Mouse (Mus musculus) olfactory bulb, adult 2 months (tissue): ENCODE data around the gene Mtm1. TPM values are rescaled to one million over a fixed set of nuclear protein-coding genes. Genes with fewer than 3 reads are reported as not detected.

Experiments
- H3K27ac ChIP-seq: fragments of 200-500 bp; 2 replicates; pipeline ENCODE4 v1.5.1; 2012; ENCODE audit warnings: low read depth, low read length; ENCODE audit not compliant: insufficient read depth
- H3K4me1 ChIP-seq: fragments of 200-500 bp; 2 replicates; pipeline ENCODE4 v1.6.1; 2012; ENCODE audit warnings: low read length; ENCODE audit not compliant: control insufficient read depth, insufficient read depth
- H3K4me3 ChIP-seq: fragments of 200-500 bp; 2 replicates; pipeline ENCODE4 v1.5.1; 2012; ENCODE audit warnings: mild to moderate bottlenecking, low read depth, low read length, moderate library complexity; ENCODE audit not compliant: insufficient read depth
- CTCF ChIP-seq: fragments of 200-500 bp; IDR thresholded peaks from 2 replicates; pipeline ENCODE4 v1.5.1; 2012; ENCODE audit warnings: low read depth, mild to moderate bottlenecking, low read length, moderate library complexity; ENCODE audit not compliant: insufficient read depth
- POLR2A ChIP-seq: fragments of 200-500 bp; IDR thresholded peaks from 2 replicates; pipeline ENCODE4 v1.6.1; 2012; ENCODE audit warnings: mild to moderate bottlenecking, low read depth, low read length, moderate library complexity; ENCODE audit not compliant: insufficient read depth
- WGBS: fragments of 180-500 bp; shearing (Covaris S2); methylation state at CpG from one replicate; pipeline ENCODE4 v1.1.7; 2018; 5-methylcytosine and 5-hydroxymethylcytosine counted together
- polyA plus RNA-seq: library from polyadenylated mRNA; stranded (reverse); fragments of >200 nt; gene quantifications from 2 replicates; pipeline ENCODE4 v1.2.4, GENCODE M21; 2012; ENCODE audit warnings: low replicate concordance; ENCODE audit not compliant: missing spikeins, insufficient read depth, insufficient read length

Gene Mtm1
- polyA plus RNA-seq, 1 experiment = not detected

DNA sequence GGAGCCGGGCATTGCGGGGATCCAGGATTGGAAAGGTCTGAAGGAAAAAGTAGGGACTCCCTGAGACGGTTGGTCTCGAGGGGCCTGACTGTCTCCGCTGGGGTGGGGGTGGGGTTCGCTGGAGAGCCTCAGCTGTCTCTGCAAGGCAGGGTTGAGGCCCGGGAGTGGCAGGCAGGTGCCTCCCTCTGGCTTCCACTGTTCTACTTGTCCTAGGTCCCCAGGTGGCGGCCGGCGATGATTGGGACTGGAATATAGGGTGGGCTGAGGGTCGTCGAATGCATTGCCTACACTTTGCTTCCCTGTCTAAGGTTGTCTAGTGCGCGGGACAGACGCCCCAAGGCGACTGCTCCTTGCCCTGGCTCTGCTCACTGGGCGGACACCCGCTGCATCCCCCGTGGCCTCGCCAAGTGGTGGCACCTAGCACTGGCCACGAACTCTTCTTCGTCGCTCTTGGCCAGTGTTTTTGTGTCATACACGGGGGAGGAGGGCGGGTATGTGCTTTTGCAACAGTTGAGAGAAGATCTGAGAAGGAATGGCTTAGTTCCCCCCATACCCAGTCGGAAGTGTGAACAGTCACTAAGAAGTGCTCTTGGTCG is 4.6 kb downstream of the Mtm1 start:
- TF ChIP-seq POLR2A = no peak
- TF ChIP-seq CTCF = no peak
- Histone ChIP-seq H3K27ac (no peak overlapping the region), H3K4me3 (peak overlapping the region; percentile 55), H3K4me1 (no peaks in the 10 kb centered on the region)
- WGBS = 14% methylated on average over 27 of the region's 27 CpGs

DNA sequence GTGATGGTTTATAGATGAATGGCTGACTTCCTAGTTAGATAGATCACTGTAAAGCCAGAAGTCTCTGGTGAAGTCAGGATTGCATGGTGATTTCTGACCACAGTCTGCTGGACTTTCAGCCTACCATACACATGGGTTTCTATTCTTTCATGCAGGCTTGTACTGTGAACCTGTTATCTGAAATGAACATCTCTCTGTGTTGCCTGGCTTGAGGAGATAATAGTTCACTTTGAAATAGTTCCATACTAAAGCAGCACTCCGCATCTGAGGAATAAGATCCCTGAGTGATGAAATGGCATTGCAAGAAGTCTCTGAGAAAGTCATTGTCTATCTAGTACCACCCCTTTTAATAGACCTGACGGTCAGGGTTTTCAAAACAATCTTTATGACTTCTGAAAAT is 6.3 kb downstream of the Mtm1 start:
- TF ChIP-seq CTCF = no peak
- no peak for TF ChIP-seq POLR2A
- H3K27ac ChIP-seq = no peak overlapping the region
- H3K4me1 ChIP-seq = peaks cover 2% of the 10 kb centered on the region; the same call in 1 of the 2 replicates
- WGBS = 94% methylated on average over 2 of the region's 2 CpGs
- no peak overlapping the region for H3K4me3 ChIP-seq

DNA sequence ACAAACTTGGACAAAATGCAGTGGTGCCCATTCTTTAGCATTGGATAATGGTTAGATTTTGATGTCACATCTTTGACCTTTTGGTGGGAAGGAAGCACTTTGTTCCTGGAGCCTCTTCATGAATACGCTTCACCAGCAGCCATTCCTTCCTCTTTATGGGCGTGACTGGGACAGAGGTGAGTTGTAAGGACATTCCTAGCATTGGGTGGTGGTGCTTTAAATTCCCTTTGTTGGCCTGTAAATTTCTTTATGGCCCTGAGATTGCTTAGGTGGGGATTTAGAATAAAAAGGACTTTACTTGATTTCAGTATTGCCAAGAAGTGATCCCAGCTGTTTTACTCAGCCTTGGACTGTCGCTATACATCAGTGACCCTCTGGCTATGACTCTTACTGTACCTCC is 8.3 kb downstream of the Mtm1 start:
- 89% methylated on average over 3 of the region's 3 CpGs for WGBS
- H3K4me1 ChIP-seq = peaks cover 2% of the 10 kb centered on the region; the same call in 1 of the 2 replicates
- TF ChIP-seq POLR2A = no peak
- TF ChIP-seq CTCF = no peak
- H3K4me3 ChIP-seq = no peak overlapping the region
- no peak overlapping the region for H3K27ac ChIP-seq

DNA sequence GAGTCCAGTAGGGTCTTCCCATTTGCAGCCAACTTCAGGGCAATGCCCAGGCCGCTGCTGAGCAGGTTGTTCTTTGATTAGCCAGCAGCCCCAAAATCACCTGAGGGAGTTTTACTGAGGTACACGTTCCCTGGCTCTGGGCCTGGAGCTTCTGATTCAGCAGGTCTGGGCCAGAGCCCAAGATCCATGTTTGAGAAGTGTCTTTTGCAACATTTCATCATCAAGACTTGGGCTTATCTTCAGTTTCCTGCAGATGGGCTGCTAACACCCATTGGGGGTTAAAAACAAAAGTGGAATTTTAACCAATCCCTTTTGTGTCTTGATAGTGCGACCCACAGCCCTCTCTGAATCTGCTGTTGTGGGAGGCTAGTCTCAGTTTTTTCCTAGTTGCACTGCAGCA is 10.3 kb downstream of the Mtm1 start:
- 63% methylated on average over 3 of the region's 3 CpGs for WGBS
- no peak overlapping the region for H3K27ac ChIP-seq
- no peak for TF ChIP-seq POLR2A
- TF ChIP-seq CTCF = no peak

DNA sequence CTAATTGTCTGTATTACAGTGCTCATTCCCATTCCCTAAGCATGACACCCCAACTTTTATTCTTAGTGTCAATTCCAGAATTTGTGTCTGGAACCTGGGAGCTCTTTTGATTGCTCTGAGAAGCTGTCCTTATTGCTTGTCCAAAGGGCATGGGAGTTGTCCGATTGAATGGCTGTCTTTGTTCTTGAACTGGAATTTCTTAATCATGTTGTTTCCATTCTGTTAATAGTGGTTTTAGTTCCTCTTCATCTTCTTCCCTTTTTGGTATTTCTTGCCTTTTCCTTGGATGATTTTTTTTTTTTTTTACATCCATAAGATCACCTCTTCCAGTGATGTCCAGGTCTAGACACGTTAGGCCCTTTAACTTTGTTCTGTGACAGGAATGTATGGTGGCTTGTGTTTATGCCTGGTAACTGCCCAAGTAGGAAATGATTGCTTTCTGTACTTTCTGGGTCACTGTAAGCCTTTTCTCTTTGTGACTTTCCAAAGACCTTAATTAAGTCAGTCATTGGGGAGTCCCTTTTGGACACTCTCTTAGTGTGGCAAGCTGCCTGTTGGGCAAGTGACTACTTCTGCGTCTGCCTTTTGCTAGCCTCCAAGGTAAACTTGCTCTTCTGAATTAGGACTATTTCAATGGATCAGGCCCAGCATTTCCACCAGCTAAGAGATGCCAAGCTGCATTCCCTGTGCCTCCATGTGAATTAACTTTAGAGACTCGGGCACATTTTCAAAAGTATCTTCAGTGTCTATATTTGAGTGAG is 12.3 kb downstream of the Mtm1 start:
- peaks cover 2% of the 10 kb centered on the region; the same call in 1 of the 2 replicates for H3K4me1 ChIP-seq
- no peak overlapping the region for H3K27ac ChIP-seq
- WGBS = 59% methylated on average over 4 of the region's 4 CpGs
- TF ChIP-seq CTCF (no peak), POLR2A (no peak)
- no peak overlapping the region for H3K4me3 ChIP-seq

More for the DNA sequence above, 10.3 kb downstream of the Mtm1 start:
- H3K4me3 ChIP-seq = no peak overlapping the region
- peaks cover 2% of the 10 kb centered on the region; the same call in 1 of the 2 replicates for H3K4me1 ChIP-seq

DNA sequence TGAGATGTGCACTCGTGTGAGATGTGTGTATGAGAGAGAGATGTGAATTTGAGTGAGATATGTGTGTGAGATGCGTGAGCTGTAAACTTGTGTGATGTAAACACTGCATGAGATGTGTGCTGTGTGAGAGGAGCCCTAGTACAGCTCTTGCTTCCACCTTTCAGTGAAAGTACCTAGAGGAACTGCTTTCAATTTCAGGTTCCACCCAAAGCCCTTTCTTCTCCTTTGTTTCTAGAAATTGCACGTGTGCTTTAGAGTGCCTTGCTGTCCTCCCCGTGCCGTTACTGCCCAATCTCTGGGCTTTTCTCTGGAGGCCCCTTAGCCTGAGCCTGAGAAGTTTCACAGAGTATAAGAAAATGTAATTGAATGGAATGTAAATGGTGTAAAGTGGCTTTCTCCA is 16.3 kb downstream of the Mtm1 start:
- no peak for TF ChIP-seq POLR2A
- TF ChIP-seq CTCF = no peak
- Histone ChIP-seq H3K4me3 (no peak overlapping the region), H3K27ac (no peak overlapping the region), H3K4me1 (no peaks in the 10 kb centered on the region)
- 82% methylated on average over 5 of the region's 5 CpGs for WGBS

DNA sequence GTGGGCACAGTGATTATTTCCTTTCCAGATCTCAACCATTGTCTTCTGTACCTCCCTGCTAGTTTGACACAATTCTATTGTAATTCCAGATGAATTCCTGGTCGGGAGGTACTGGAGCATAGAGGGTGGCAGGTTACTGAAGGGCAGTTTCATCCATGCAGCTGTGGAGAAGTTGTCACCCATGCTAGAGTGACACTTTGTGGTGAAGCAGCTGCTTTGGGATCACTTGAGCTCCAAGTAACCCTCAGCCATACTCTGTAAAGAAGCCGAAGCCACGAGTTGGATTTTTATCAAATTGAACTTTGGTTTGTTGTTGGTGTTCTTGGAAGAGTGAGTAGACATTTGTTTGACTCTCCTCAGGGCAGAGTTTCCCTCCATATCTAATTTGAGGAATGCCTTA is 17.6 kb downstream of the Mtm1 start:
- H3K27ac ChIP-seq = no peak overlapping the region
- no peak overlapping the region for H3K4me3 ChIP-seq
- no peak for TF ChIP-seq POLR2A
- TF ChIP-seq CTCF = no peak
- no peaks in the 10 kb centered on the region for H3K4me1 ChIP-seq
- 65% methylated on average over 3 of the region's 3 CpGs for WGBS

DNA sequence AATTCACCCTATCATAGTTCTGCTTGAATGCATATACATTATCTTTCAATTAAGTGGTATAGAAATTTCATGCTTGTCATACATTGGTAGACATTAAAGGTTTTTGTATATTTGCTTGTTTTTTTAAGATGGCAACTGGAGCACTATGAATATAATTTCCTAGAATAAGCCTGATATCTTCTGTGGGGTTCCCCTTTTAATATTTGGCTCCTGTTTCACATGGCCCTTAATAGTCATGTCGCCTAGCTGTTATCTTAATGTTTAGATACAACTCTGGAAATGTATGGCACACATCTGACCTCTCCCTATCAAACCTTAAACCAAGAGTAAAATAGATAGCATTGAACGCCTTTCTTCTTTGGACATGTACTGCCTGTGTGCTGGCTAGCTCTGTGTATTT is 20.3 kb downstream of the Mtm1 start:
- Histone ChIP-seq H3K27ac (no peak overlapping the region), H3K4me1 (no peaks in the 10 kb centered on the region), H3K4me3 (no peak overlapping the region)
- 88% methylated on average over 2 of the region's 2 CpGs for WGBS
- TF ChIP-seq CTCF (no peak), POLR2A (no peak)

DNA sequence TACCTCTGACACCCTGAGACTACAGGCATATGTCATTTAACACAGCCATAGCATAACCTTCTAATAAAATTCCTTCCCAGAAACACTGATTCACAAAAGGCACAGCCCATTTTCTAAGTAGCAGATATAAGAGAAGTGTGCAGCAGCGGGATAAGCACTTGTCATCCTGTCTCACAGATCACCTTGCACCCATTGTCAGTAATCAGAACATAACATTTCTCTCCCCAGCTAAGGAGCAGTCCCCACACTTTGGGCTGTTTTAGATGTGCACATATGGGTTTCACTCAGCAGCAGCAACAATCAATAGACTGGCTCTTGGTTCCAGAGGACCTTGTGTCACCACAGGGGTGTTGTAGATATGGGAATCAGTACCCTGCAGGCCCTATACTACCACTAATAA is 45.9 kb downstream of the Mtm1 start:
- H3K4me3 ChIP-seq = no peak overlapping the region
- TF ChIP-seq POLR2A (no peak), CTCF (no peak)
- no peak overlapping the region for H3K27ac ChIP-seq
- H3K4me1 ChIP-seq = no peaks in the 10 kb centered on the region
- WGBS = 92% methylated on average over 1 of the region's 1 CpGs

DNA sequence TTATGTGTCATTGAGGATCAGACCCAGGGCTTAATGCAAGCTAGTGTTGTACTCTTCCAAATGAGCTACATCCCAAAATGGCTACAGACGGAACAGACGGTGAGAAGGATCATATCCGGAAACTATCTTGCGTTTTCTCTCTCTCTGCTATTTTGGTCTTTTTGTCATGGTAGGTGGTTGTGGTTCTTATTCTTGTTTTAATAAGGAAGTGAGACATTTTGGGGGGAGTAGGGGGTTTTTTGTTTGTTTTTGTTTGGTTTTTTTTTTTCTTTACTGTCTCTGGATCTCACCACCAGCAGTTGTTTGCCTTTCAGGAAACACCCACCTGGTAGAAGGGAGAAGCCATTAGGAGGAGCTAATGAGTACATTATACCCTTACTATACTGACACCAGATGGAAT is 50.3 kb downstream of the Mtm1 start:
- no peak overlapping the region for H3K27ac ChIP-seq
- 95% methylated on average over 4 of the region's 4 CpGs for WGBS
- TF ChIP-seq POLR2A (no peak), CTCF (no peak)
- H3K4me3 ChIP-seq = no peak overlapping the region
- H3K4me1 ChIP-seq = no peaks in the 10 kb centered on the region
